Mouse (Mus musculus) liver, embryonic 11.5 days (tissue): ENCODE measurements around the gene Mettl24. TPM values are rescaled to one million over a fixed set of nuclear protein-coding genes. Genes with fewer than 3 reads are reported as not detected.

Experiments
- ATAC-seq: fragments of 200-750 bp; cut with Nextera tagmentation; replicated peaks from 2 replicates; pipeline ENCODE4 v1.8.0; 2017; ENCODE audit warnings: moderate number of reproducible peaks, mild to moderate bottlenecking, moderate TSS enrichment, moderate library complexity; ENCODE audit not compliant: low FRiP score
- DNase-seq: peaks from one replicate; pipeline ENCODE4 v3.0.0-alpha.2; 2017; ENCODE audit warnings: low spot score
- H3K27ac ChIP-seq: fragments of 300-500 bp; sonication (generic); 2 replicates; pipeline ENCODE4 v1.5.1; 2014; ENCODE audit warnings: mild to moderate bottlenecking, low read depth, low read length, control low read depth
- H3K27me3 ChIP-seq: fragments of 300-500 bp; sonication (generic); replicated peaks from 2 replicates; pipeline ENCODE4 v1.6.1; 2014; ENCODE audit warnings: low read length, mixed read lengths; ENCODE audit not compliant: control insufficient read depth, insufficient read depth
- H3K36me3 ChIP-seq: fragments of 300-500 bp; sonication (generic); 2 replicates; pipeline ENCODE4 v1.6.1; 2014; ENCODE audit warnings: mild to moderate bottlenecking, low read length, moderate library complexity, mixed read lengths; ENCODE audit not compliant: control insufficient read depth, insufficient read depth
- H3K4me1 ChIP-seq: fragments of 300-500 bp; sonication (generic); replicated peaks from 2 replicates; pipeline ENCODE4 v1.6.1; 2014; ENCODE audit warnings: low read length, mixed read lengths; ENCODE audit not compliant: control insufficient read depth, insufficient read depth
- H3K4me2 ChIP-seq: fragments of 300-500 bp; sonication (generic); 2 replicates; pipeline ENCODE4 v1.6.1; 2014; ENCODE audit warnings: mild to moderate bottlenecking, control low read depth, moderate library complexity
- H3K4me3 ChIP-seq: fragments of 300-500 bp; sonication (generic); 2 replicates; pipeline ENCODE4 v1.5.1; 2014; ENCODE audit warnings: low read depth, low read length, control low read depth
- H3K9ac ChIP-seq: fragments of 300-500 bp; sonication (generic); 2 replicates; pipeline ENCODE4 v1.6.1; 2014; ENCODE audit warnings: low read depth, low read length, control low read depth
- H3K9me3 ChIP-seq: fragments of 300-500 bp; sonication (generic); 2 replicates; pipeline ENCODE4 v1.6.1; 2016; ENCODE audit warnings: low read length, inconsistent platforms, mixed read lengths; ENCODE audit not compliant: control insufficient read depth
- WGBS: fragments of 180-500 bp; shearing (Covaris S2); extraction: QIAGEN DNeasy Blood & Tissue Kit; methylation state at CpG from one replicate; pipeline ENCODE4 v1.1.7; 2014; 5-methylcytosine and 5-hydroxymethylcytosine counted together
- polyA plus RNA-seq: library from polyadenylated mRNA; unstranded; fragments of >200 nt; fragmentation: Nextera tagmentation; extraction: Ambion mirVana; gene quantifications from 2 replicates; pipeline ENCODE4 v1.2.1, GENCODE M21; 2014

Gene Mettl24
- polyA plus RNA-seq, 1 experiment from 2014 or later = 1.1 TPM

GRCm38 (mm10) chr10:40718362-40718761, 35.3 kb downstream of the Mettl24 start:
- Histone ChIP-seq H3K9me3 (no peaks in the 10 kb centered on the region), H3K27me3 (no peaks in the 10 kb centered on the region), H3K27ac (no peak overlapping the region), H3K36me3 (no peaks in the 10 kb centered on the region), H3K4me3 (no peak overlapping the region), H3K9ac (no peak overlapping the region), H3K4me2 (no peak overlapping the region), H3K4me1 (peaks cover 2% of the 10 kb centered on the region; the same call in 1 of the 2 replicates)
- WGBS = 88% methylated on average over 13 of the region's 13 CpGs
- peak; percentile 6 for DNase-seq
- ATAC-seq = no peak

DNA sequence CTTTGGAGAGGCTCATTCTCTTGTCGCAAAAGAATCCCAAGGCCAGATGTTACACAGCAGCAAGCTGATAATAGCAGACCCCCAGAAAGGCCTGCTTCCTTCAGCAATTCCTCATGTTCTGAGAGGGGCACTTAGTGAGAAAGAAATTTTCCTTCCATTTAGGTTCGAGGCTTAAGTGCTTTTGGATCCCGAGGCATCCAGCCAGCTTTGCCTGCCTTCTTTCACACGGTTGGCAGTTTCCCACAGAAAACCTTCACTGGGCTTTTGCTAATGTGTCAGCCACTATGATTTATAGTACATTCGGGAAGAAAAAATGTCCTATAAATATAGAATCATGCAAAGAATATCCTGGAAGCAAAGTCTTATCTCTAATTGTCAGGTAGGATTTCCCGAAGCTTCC, 36.0 kb downstream of the Mettl24 start:
- Histone ChIP-seq H3K27ac (no peak overlapping the region), H3K9ac (no peak overlapping the region), H3K9me3 (no peaks in the 10 kb centered on the region), H3K36me3 (no peaks in the 10 kb centered on the region), H3K4me2 (no peak overlapping the region), H3K4me3 (no peak overlapping the region), H3K27me3 (no peaks in the 10 kb centered on the region), H3K4me1 (no peaks in the 10 kb centered on the region; the same call in 1 of the 2 replicates)
- ATAC-seq (no peak), DNase-seq (no peak)
- WGBS = 58% methylated on average over 6 of the region's 6 CpGs

GRCm38 (mm10) chr10:40720883-40721282, 37.8 kb downstream of the Mettl24 start:
- ATAC-seq (no peak), DNase-seq (no peak)
- Histone ChIP-seq H3K36me3 (no peaks in the 10 kb centered on the region), H3K27me3 (no peaks in the 10 kb centered on the region), H3K4me2 (no peak overlapping the region), H3K9me3 (no peaks in the 10 kb centered on the region), H3K4me3 (no peak overlapping the region), H3K9ac (no peak overlapping the region), H3K4me1 (no peaks in the 10 kb centered on the region; the same call in 1 of the 2 replicates), H3K27ac (no peak overlapping the region)
- 76% methylated on average over 5 of the region's 5 CpGs for WGBS

DNA sequence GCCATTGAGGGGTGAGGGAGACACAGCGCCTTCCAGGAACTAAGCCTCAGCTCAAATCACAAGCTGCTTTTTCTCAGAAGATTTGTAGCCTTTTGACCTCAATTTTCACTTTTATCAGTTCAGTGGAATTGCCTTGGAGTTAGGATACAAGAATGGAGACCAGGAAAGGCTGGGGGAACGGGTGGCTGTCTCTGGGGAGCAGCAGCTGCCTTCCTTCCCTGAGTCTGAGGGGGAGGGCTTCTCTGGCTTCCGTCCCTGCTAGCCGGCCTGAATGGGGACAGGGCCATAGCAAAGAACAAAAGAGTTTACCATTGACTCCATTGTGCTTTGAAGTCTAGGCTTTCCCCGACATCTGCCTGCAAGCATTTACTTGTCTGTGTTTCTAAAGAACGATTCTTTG, 41.3 kb downstream of the Mettl24 start:
- H3K27ac ChIP-seq = no peak overlapping the region
- H3K27me3 ChIP-seq = no peaks in the 10 kb centered on the region
- H3K9me3 ChIP-seq = no peaks in the 10 kb centered on the region
- H3K4me3 ChIP-seq = no peak overlapping the region
- ATAC-seq (no peak), DNase-seq (no peak)
- WGBS = 56% methylated on average over 6 of the region's 6 CpGs
- H3K9ac ChIP-seq = no peak overlapping the region
- H3K4me1 ChIP-seq = no peaks in the 10 kb centered on the region; the same call in 1 of the 2 replicates
- no peaks in the 10 kb centered on the region for H3K36me3 ChIP-seq
- no peak overlapping the region for H3K4me2 ChIP-seq

- 57% methylated on average over 4 of the region's 4 CpGs for WGBS
- no peak overlapping the region for H3K4me2 ChIP-seq
- H3K9ac ChIP-seq = no peak overlapping the region
- no peak for DNase-seq
- H3K9me3 ChIP-seq = no peaks in the 10 kb centered on the region
- ATAC-seq = no peak
- no peaks in the 10 kb centered on the region; the same call in 1 of the 2 replicates for H3K4me1 ChIP-seq
- no peak overlapping the region for H3K27ac ChIP-seq
- no peaks in the 10 kb centered on the region for H3K36me3 ChIP-seq
- no peak overlapping the region for H3K4me3 ChIP-seq
- H3K27me3 ChIP-seq = no peaks in the 10 kb centered on the region
These were observed 42.0 kb downstream of the Mettl24 start for GRCm38 (mm10) chr10:40725066-40725465.

GRCm38 (mm10) chr10:40725471-40725870, 42.4 kb downstream of the Mettl24 start:
- DNase-seq (peak; percentile 9), ATAC-seq (no peak)
- H3K4me1 ChIP-seq = no peaks in the 10 kb centered on the region; the same call in 1 of the 2 replicates
- H3K36me3 ChIP-seq = no peaks in the 10 kb centered on the region
- H3K9ac ChIP-seq = no peak overlapping the region
- H3K27me3 ChIP-seq = no peaks in the 10 kb centered on the region
- H3K9me3 ChIP-seq = no peaks in the 10 kb centered on the region
- WGBS = 63% methylated on average over 4 of the region's 4 CpGs
- H3K4me3 ChIP-seq = no peak overlapping the region
- no peak overlapping the region for H3K27ac ChIP-seq
- no peak overlapping the region for H3K4me2 ChIP-seq

DNA sequence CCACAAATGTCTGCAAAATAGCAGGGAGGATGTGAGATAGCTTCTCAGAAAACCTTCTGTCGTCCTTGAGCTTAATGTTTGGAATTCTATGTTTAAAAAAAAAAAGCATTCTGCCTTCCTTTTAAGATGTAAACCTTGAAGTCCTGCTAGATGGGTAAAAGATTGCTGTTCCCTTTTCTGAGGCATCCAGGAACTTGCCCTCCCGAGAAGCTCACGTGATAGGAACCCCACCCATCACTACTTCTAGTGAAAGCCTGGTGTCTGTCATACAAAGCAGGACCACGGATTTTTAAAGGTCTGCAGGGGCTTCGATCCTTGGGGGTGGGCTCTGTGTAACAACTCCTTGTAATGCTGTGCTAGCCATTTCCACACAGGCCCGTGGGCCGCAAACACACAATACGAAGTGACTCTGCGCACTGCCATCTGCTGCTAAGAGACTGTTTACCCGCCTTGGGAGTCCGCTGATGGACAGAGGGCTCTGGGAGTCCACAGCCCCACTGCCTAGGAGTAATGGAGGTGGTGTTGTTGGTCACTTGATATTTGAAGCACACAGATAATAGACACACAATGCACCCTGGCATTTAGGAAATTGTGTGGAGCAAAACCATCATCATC, 43.3 kb downstream of the Mettl24 start:
- Histone ChIP-seq H3K27me3 (no peaks in the 10 kb centered on the region), H3K36me3 (no peaks in the 10 kb centered on the region), H3K4me1 (no peaks in the 10 kb centered on the region; the same call in 1 of the 2 replicates), H3K4me2 (no peak overlapping the region), H3K9me3 (no peaks in the 10 kb centered on the region), H3K4me3 (no peak overlapping the region), H3K27ac (no peak overlapping the region), H3K9ac (no peak overlapping the region)
- ATAC-seq (no peak), DNase-seq (peak; percentile 29)
- 55% methylated on average over 11 of the region's 11 CpGs for WGBS

DNA sequence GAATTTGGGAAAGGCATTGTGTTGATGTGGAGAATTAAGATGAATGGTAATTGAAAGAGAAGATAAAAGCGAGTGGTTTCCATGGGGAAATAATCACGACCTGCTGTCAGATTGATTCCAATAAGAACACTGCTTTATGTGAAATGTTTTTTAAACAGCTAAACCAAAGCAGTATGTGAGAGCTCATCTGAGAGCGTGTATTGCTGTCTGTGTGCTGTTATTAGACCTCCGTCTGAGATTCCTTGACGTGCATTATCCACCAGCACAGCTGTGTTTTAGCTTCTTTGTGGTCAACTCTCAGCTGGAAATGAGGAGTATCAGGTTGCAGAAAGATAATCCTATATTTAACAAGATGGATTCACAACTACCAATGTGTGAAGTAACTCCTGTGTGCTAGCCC, 43.9 kb downstream of the Mettl24 start:
- H3K36me3 ChIP-seq = no peaks in the 10 kb centered on the region
- peak; percentile 20 for DNase-seq
- ATAC-seq = no peak
- no peak overlapping the region for H3K27ac ChIP-seq
- H3K4me3 ChIP-seq = no peak overlapping the region
- no peaks in the 10 kb centered on the region; the same call in 1 of the 2 replicates for H3K4me1 ChIP-seq
- no peaks in the 10 kb centered on the region for H3K27me3 ChIP-seq
- H3K9ac ChIP-seq = no peak overlapping the region
- no peaks in the 10 kb centered on the region for H3K9me3 ChIP-seq
- 48% methylated on average over 5 of the region's 5 CpGs for WGBS
- H3K4me2 ChIP-seq = no peak overlapping the region

GRCm38 (mm10) chr10:40730200-40730599, 47.1 kb downstream of the Mettl24 start:
- Histone ChIP-seq H3K9me3 (no peaks in the 10 kb centered on the region), H3K9ac (no peak overlapping the region), H3K36me3 (no peaks in the 10 kb centered on the region), H3K27me3 (no peaks in the 10 kb centered on the region), H3K4me1 (no peaks in the 10 kb centered on the region), H3K4me2 (no peak overlapping the region), H3K4me3 (no peak overlapping the region), H3K27ac (no peak overlapping the region)
- ATAC-seq = no peak
- no peak for DNase-seq
- WGBS = 77% methylated on average over 5 of the region's 5 CpGs
